Mouse (Mus musculus) fat pad, adult 2 months (tissue): Measurements from ENCODE around the gene Taar4.

ENCODE experiments used
- DNase-seq: peaks from one replicate; pipeline ENCODE4 v3.0.0-alpha.2; 2011; ENCODE audit warnings: low read depth, low spot score; ENCODE audit errors: extremely low read depth

The Taar4 gene

DNA sequence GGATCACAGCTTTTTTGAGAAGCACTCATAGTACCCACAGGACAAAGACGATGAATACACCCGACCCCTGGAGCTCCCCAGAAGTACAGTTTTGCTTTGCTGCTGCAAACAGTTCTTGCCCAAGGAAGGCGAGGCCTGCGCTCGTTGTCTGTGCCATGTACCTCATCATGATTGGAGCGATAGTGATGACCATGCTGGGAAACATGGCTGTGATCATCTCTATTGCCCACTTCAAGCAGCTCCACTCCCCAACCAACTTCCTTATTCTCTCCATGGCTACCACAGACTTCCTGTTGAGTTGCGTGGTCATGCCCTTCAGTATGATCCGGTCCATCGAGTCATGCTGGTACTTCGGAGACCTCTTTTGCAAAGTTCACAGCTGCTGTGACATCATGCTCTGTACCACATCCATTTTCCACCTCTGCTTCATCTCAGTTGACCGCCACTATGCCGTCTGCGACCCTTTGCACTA lies at the start of gene Taar4:
Taar4 (plus strand) TSS at position 51 of the 472 bp plus-strand sequence.
- DNase-seq: no peak

DNA sequence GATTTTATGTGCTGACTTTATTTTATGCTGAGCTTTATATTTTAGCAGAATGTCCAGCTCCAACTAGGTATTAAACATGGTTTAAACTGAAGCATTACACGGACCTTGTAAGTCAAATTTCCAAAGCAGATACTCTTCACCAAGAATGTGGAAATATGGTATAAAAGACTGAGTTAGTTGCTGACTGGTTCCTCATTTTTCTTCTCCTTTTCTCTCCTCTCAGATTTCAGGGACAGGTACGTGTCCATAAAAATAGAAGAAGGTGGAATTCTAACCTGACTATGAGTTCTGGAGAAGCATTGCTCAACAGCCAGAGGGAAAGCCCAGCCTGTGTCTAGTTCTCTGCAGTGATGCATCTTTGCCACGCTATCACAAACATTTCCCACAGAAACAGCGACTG lies 40.2 kb upstream of the Taar4 start, which contains the start of gene Taar1:
Taar1 (plus strand) TSS at position 301 of the 400 bp plus-strand sequence.
- no peak for DNase-seq

DNA sequence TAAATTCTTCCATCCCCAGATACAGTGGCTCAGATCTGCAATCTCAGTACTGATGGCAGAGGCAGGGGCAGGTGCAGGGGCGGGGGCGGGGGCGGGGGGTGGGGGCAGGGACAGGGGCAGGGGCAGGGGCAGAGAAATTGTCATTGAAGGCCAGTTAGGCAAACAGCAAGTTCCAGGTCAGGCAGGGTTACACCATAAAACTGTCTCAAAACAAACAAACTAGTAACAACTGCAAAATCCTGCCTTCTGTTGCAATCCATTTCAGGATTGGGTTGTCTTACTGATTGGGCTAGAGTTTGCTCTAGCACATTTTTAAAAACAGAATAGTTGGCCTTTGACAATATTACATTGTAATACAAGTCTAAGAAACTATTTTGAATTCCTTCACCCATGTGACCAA lies 37.8 kb upstream of the Taar4 start:
- no peak for DNase-seq

DNA sequence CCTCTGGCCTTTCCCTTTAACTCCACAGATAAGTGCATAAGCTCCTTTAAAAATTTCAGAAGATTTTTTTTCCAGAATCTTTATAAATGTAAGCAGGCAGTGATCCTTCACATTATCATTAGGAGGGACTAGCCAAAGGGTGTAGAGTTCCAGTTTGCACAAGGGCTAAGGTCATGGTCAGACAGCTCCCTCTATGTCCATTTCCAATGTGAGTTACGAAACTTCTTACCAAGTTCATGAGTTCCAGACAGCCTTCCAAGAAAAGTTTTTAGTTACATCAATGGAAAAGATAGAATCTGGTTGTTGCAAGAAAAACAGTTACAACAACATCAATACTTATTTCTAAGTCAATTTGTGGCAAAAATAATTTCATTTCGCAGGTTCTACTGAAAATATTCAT lies 36.4 kb upstream of the Taar4 start:
- no peak for DNase-seq

DNA sequence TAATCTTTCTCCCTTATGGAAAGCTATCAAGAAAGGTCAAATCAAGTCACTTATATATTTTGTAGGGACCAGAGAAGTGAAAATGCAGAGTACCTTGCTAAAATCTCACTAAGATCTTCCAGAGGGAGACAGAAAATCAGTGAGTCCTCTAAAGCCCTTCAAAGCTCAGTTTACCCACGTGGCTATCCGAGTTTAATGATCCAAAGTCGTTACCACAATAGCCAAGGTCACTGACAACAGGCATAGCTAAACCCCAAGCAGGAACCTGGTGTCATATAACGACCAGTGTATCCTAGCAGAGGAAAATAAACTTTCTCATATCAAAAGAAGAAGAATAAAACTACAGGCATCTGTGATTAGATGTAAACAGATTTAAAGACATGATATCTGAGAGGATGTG lies 22.7 kb upstream of the Taar4 start:
- no peak for DNase-seq

DNA sequence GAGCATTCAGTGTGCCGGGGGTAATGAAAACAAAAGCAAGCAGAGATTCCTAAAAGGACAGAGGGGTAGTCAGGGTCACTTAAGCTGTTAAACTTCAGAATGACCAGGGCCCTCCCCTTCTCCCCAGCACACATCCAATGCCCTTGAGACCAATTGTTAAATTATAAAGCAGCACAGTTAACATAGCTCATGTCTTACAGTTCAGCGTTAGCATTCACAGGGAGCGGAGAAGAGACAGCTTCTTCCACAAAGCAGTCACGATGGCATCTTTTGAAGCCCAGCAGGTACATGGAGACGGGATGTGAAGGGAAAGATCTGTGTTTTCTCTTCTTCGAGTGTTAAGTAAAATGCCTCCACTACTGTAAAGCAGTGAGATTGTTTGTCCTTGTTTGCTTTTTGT lies 22.0 kb upstream of the Taar4 start, which contains the start of gene Taar2:
Taar2 (plus strand) TSS at position 261 of the 400 bp plus-strand sequence.
- no peak for DNase-seq

DNA sequence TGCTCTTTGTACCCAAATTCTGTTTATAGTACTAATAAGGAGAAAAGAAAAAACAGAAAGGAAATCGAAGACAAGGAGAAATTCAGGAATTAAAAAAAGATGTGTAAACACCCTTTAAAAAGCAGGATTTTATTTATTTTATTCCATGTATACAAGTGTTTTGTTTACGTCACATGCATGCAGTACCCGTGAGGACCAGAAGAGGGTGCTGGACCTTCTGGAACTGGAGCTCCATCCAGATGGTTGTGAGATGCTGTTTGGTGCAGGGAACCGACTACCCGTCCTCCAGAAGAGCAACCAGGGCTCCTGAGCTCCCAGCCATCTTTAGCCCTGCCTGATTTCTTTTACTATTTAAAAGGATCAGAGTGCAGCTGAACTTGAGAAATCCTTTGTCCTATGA lies 17.8 kb upstream of the Taar4 start:
- DNase-seq: no peak

DNA sequence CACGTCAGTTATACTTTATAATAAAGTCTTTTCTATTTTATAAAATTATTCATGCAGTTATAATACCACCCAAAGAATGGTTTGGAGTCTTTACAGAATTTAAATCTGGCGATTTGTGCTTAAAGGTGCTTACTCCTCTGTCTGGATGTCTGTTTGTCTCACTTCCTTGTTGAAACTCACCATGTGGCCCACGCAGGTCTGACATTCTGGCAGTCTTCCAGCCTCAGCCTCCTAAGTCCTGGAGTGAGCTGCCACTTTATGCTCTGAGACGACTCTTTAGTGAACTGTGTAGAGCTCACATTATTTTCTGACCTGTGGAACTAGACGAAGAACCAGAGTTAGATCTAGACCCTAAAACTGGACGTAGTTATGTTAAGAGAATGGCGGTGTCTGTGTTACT lies 12.3 kb upstream of the Taar4 start:
- no peak for DNase-seq

DNA sequence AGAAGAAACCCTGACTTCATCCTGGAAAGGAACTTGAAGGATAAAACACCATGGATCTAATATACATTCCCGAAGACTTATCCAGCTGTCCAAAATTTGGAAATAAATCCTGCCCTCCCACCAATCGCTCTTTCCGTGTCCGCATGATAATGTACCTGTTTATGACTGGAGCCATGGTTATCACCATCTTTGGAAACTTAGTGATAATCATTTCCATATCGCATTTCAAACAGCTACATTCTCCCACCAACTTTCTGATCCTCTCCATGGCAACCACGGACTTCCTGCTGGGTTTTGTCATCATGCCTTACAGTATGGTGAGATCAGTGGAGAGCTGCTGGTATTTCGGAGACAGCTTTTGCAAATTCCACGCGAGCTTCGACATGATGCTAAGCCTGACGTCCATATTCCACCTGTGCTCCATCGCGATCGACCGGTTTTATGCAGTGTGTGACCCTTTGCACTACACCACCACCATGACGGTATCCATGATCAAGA lies 10.7 kb upstream of the Taar4 start, which contains the start of gene Taar3:
Taar3 (plus strand) TSS at position 51 of the 498 bp plus-strand sequence.
- no peak for DNase-seq

DNA sequence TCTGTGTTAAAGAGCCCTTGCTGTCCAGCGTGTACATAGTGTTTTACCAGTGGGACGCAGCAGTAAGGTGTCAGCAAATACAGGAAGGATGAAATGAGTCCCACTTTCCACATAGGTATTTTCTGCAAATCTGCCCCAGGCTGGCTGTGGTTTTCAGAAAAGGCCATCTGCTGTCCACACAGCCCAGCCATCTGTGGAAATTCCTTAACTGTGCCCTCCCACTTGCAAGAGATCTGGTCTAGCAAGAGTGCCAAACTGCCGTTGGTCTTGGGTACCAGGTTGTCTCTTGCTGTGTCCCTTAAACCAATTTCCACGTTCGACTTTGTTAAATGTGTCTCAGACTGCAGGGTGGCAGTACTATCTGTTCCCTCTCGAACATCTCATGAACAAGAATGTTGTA lies 8.6 kb upstream of the Taar4 start:
- DNase-seq: no peak

DNA sequence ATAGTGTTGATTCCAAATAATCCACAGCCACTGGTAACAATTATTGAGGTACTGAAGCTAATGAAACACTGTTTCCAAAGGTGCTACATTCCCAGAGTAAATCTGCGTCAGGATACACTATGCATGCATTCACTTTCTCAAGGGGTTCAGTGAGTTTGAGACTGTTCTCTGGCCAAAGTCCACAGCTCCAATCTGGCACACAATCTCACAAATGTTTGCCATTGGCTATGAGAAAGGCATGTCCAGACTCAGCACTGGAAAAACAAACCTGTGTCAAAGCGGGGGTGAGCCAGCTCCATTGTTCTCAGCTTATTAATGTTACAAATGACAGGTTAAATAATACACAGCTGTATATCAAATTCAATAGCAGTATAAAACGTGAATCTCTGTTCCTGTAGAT lies 1.2 kb upstream of the Taar4 start:
- DNase-seq: peak; percentile 45

DNA sequence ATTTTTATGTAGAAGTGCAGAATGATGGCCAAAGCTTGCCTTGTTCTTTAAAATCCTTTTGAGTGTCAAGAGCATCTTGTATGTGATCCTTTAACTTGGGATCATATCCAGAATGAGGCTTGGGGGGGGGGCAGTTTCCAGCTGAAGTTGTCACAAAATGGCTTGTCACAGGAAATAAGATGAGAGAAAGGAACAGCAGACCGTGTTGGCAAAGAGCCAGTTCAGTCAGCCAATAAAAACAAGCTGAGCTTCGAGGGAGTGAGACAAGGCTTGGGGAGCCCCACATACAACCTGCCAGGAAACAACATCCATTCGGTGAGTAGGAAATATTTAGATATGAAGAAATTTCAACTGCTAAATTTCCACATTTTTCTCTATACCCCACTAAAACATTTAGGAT lies 3.1 kb downstream of the Taar4 start:
- no peak for DNase-seq

DNA sequence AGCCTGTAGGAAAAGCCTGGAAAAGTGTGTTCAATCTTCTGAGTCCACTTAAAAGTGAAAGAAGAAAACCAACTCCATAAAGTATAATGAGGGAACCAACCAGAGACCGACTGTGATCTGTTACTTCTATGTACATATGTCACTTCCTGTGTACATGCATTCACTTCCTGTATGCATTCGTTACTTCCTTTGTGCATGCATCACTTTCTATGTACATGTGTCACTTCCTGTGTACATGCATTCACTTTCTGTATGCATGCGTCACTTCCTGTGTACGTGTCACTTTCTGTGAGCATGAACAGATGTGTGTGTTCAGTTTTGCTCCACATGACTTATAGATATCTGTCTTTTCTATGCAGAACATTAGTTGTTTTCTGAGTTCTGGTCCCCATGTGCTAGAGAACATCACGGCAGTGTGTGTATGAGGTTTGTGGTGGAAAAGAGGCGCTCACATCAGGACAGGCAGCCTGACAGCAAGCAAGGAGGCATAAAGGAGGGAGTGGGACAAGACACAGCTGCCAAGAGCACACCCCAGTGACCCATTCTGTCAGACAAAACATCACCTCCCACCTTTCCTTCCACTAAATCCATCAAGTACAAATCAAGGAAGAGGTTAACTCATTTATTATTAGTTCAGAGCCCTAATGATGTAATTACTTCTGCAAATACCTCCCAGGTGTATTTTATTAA lies 4.8 kb downstream of the Taar4 start:
- no peak for DNase-seq

DNA sequence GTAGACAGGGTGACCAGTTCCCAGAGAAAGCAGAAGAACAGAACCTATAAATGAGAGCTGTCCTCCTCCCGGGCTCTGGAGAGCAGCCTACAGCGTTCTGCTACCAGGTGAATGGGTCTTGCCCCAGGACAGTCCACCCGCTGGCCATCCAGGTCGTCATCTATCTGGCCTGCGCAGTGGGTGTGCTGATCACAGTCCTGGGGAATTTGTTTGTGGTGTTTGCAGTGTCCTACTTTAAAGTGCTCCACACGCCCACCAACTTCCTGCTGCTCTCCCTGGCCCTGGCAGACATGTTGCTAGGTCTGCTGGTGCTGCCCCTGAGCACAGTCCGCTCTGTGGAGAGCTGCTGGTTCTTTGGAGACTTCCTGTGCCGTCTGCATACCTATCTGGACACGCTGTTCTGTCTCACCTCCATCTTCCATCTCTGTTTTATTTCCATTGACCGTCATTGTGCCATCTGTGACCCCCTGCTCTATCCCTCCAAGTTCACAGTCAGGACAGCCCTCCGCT lies 10.4 kb downstream of the Taar4 start, which contains the start of gene Taar5:
Taar5 (plus strand) TSS at position 51 of the 510 bp plus-strand sequence.
- DNase-seq: no peak

DNA sequence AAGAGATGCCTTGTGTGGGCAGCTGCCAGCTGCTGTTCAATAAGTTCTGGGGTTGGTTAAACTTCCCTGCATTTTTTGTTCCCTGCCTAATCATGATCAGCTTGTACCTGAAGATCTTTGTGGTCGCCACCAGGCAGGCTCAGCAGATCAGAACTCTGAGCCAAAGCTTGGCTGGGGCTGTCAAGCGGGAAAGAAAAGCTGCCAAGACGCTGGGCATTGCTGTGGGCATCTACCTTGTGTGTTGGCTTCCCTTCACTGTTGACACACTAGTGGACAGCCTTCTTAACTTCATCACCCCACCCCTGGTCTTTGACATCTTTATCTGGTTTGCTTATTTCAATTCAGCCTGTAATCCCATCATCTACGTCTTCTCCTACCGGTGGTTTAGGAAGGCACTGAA lies 11.0 kb downstream of the Taar4 start:
- no peak for DNase-seq

DNA sequence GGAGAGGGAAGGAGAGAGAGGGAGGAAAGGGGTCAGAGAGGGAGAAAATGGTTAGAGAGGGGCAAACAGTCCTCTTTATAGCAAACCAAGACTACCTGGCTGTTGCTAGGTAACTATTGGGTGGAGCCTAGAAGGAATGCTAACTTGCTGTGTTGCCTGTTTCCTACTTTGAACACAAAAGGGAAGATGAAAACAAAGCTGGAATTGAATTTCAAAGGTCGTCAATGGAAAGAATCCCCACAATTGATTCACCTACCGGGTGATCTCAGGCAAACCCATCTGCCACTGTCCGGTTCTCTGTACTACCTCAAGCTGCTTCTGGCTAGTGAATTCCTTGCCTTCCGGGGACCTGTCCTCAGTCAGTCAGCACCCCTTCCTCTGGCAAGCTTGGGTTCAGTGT lies 17.7 kb downstream of the Taar4 start:
- no peak for DNase-seq

DNA sequence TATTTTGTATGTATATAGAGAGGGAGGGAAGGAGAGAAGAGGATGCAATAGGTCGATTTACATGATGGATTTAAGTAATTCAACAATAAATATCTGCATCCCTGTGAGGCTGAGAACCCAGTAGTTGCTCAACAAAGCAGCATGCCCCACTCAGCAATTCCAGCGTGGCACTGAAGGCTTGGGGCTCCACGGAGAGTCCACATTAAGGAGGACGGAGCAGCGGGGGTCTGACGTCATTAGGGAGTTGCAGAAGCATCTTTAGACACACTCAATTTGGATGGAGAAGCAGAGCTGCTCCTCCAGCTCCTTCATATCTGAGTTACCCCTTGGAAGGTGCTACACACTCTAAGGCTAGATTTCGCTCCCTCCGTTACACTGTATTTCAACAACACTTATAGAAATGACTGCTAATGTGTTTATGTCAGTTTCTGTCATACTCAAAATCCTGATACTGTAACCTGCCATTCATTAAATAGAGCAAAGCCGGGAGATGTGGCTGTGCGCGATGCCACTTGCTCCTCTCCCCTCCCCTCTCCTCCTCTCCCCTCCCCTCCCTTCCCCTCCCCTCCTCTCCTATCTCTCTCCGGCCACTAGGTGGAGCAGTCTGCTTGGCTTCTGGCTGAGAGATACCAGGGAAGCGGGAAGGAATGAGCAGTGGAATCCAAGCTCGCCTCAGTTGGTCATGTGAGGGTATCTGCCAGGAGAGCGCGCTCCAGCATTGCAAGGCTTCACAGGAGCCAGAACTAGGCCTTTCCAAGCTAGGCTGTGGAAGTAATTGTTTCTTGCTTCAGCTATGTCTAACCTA lies 18.8 kb downstream of the Taar4 start:
- no peak for DNase-seq

DNA sequence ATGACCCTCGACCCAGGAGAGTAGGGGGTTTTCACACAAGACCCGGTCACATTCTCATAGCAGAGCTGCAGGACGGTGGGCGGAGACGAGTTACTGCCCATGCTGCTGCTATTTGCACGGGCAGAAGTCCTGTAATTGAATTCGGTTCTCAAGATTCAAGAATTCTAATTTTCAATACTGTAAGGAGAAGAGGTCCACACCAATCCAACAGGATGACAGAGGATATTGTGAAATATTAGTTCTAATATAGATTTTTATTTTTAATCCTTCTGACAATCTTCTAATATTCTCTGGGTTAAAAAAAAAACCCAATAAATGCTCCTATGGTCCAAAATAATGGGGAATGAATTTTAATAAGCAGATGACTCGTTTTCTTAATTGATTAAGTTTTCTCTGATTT lies 25.3 kb downstream of the Taar4 start, which contains the start of gene Taar6:
Taar6 (minus strand) TSS at position 101 of the 400 bp plus-strand sequence.
- no peak for DNase-seq

DNA sequence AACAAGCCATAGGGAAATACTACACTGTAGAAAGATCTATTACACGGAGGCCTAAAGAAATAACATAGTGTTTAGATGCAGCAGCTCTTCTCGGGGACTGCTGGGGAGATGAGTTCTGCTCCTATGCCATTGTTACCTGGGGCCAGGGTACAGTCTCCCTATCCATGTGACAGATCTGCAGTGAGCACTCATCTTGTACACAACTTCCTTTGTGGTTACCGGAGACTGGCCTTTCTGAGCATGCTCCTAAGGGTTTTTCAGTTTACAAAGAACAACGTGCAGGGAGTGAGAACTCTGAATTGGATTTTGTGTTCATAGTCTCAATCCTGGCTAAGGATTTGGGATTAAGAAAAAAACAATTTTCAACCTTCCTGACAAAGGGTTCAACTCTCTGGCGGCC lies 26.1 kb downstream of the Taar4 start:
- no peak for DNase-seq

DNA sequence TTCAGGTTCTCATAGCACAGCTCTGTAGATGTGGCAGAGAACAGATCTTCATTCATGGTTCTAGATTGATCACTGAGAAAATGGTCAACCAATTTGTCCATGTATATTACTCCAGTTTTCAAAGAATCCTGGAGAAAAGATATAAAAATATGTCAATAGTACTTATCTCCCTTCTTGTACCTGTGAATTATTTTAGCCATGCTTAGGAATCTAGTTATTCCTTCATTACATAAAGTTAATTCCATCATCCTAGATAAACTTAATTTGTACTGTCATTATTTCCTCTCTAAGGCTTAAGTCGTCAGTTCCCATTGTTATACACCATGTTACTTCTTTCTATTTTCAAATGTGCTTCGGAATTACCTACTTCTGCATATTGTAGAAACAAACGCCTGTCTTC lies 33.1 kb downstream of the Taar4 start, which contains the start of gene Taar7a:
Taar7a (minus strand) TSS at position 101 of the 400 bp plus-strand sequence.
- no peak for DNase-seq

DNA sequence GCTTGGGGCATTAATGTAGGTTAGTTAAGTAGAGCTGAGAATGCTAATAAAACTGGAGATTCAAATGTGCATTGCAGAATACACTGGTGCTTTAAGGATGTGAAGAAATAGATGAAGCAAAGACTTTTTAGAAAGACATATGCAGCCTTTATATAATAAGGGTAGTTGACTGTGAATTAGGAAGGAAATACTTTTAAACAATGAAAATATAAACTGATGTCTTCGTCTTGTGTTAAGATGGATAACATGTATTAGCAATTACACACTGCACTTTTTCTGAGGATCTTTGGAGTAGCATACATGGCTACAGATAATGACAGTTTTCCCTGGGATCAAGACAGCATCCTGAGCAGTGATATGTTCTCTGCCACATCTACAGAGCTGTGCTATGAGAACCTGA lies 39.3 kb downstream of the Taar4 start, which contains the start of gene Taar7b:
Taar7b (plus strand) TSS at position 301 of the 400 bp plus-strand sequence.
- DNase-seq: no peak
